Mouse (Mus musculus) erythroblast, embryonic 14.5 days (primary cell): ENCODE data around the gene Erbb3.

ENCODE experiments used
- GATA1 ChIP-seq: IDR thresholded peaks from 2 replicates; pipeline ENCODE4 v1.6.1; 2012; ENCODE audit warnings: low read length, inconsistent platforms, mixed read lengths
- TAL1 ChIP-seq: IDR thresholded peaks from 3 replicates; pipeline ENCODE4 v1.6.1; 2012; ENCODE audit warnings: low read length, inconsistent platforms, mixed read lengths

- TF ChIP-seq TAL1 (no peak), GATA1 (no peak)
Measured at GRCm38 (mm10) chr10:128620241-128620640, 30.8 kb upstream of the Erbb3 start.
